Mouse (Mus musculus): ENCODE measurements around the gene Scgb1b11.
"Not testable (repeated sequence)": the region's sequence is repeated elsewhere in the genome, so short reads cannot be mapped to it uniquely, and the experiment has no call there.

Gene Scgb1b11

DNA sequence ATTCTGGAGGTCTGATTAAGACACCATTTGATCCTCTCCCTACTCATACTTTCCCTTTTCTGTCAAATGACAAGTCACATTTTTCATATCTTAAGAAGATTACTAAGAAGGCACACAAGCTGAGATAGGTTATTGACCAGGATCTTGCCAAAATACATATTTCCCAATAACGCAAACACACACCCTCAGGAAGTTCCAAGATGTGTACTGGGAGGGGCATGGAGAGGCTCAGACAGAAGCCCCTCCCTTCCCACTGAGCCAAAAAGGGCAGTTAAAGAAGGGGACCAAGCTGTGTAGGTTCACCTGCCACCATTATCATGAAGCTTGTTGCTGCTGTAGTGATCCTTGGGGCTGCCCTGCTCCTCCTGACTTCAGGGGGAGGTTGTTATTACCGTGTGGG is at the start of gene Scgb1b11:
Gene Scgb1b11 (plus strand): TSS at position 301 of the 400 bp plus-strand sequence.
- not testable (repeated sequence) for DNase-seq

DNA sequence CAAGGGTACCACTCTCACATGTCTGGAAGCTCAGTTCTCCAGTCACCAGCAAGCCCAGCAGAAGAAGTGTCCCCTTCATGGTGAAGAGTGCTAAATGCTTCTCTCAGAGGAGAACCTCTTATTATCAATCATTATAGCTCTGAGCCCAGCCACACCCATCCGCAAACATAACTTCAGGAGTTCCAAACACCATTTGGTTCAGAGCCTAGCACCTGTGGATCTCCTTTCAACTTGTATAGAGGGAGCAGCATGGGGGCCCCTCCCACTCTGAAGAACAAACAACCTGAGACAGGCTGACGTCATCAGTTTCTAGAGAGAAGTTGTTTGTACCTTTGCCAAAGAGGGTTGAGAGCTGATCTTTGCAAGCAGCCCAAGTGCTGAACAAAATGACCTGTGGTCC is 11.6 kb upstream of the Scgb1b11 start, which contains the start of gene Scgb2b11:
Gene Scgb2b11 (minus strand): TSS at position 101 of the 400 bp plus-strand sequence.
- DNase-seq = not testable (repeated sequence)
